17 mouse cellular contexts compared by ENCODE assay signal in genomic region chr8:121439351-121439750, GRCm38 (mm10).
DNase-seq lines count a peak whose midpoint lies in the region; ATAC-seq lines count a peak whose summit lies in the region.
"Had no signal": no experiment of that assay in that cellular context is flagged by ENCODE, and none has a peak within 500 bp of the region (broad histone marks: within the 10 kb centered on the region; RNA-seq: fewer than 3 reads in every experiment).

No protein-coding gene starts in this region.

- WGBS in neural tube, embryonic 11.5 days = 81% methylated on average over 4 of the region's 4 CpGs
- WGBS in neural tube, embryonic 15.5 days = 77% methylated on average over 4 of the region's 4 CpGs
- 74% methylated on average over 4 of the region's 4 CpGs for WGBS in limb, embryonic 10.5 days

- intact Hi-C loops in heart, postnatal 25 days (cut with DNase I) = no loop called here

- no peak overlapping the region for H3K9ac ChIP-seq in neural tube, embryonic 11.5 days (ENCODE audit: low read length)
- H3K9ac ChIP-seq in neural tube, embryonic 15.5 days (replicated peaks) = no peak overlapping the region
- H3K9ac ChIP-seq: forebrain, embryonic 12.5 days; heart, embryonic 15.5 days; hindbrain, embryonic 13.5 days; limb, embryonic 13.5 days had no signal

- H3K27ac ChIP-seq in neural tube, embryonic 11.5 days (ENCODE audit: low read depth, low read length) = no peak overlapping the region
- H3K27ac ChIP-seq in neural tube, embryonic 15.5 days (replicated peaks) = no peak overlapping the region
- H3K27ac ChIP-seq in limb, embryonic 10.5 days = peak overlapping the region; percentile 76
- H3K27ac ChIP-seq: forebrain, embryonic 12.5 days; heart, embryonic 15.5 days; hindbrain, embryonic 13.5 days; limb, embryonic 13.5 days had no signal

- H3K4me3 ChIP-seq in neural tube, embryonic 11.5 days (ENCODE audit: low read depth, low read length) = no peak overlapping the region
- no peak overlapping the region for H3K4me3 ChIP-seq in neural tube, embryonic 15.5 days (replicated peaks)
- no peak overlapping the region for H3K4me3 ChIP-seq in limb, embryonic 10.5 days
- H3K4me3 ChIP-seq: forebrain, embryonic 12.5 days; heart, embryonic 15.5 days; hindbrain, embryonic 13.5 days; limb, embryonic 13.5 days had no signal

- no peaks in the 10 kb centered on the region for H3K36me3 ChIP-seq in neural tube, embryonic 11.5 days (ENCODE audit: control insufficient read depth, insufficient read depth, low read length)
- H3K36me3 ChIP-seq in neural tube, embryonic 15.5 days = no peaks in the 10 kb centered on the region
- H3K36me3 ChIP-seq in limb, embryonic 10.5 days = no peaks in the 10 kb centered on the region
- H3K36me3 ChIP-seq: forebrain, embryonic 12.5 days; heart, embryonic 15.5 days; hindbrain, embryonic 13.5 days; limb, embryonic 13.5 days had no signal

- H3K4me1 ChIP-seq in neural tube, embryonic 11.5 days (ENCODE audit: control insufficient read depth, insufficient read depth, low read length) = no peaks in the 10 kb centered on the region
- H3K4me1 ChIP-seq in neural tube, embryonic 15.5 days = no peaks in the 10 kb centered on the region
- H3K4me1 ChIP-seq in limb, embryonic 10.5 days = peaks cover 34% of the 10 kb centered on the region
- H3K4me1 ChIP-seq: forebrain, embryonic 12.5 days had no signal

- H3K9me3 ChIP-seq in neural tube, embryonic 11.5 days (ENCODE audit: control insufficient read depth, low read length) = no peaks in the 10 kb centered on the region
- H3K9me3 ChIP-seq in neural tube, embryonic 15.5 days (replicated peaks) = no peaks in the 10 kb centered on the region
- no peaks in the 10 kb centered on the region for H3K9me3 ChIP-seq in limb, embryonic 10.5 days (replicated peaks)
- H3K9me3 ChIP-seq: forebrain, embryonic 12.5 days; heart, embryonic 15.5 days; hindbrain, embryonic 13.5 days; limb, embryonic 13.5 days had no signal

- DNase-seq in heart, adult 11 months = peak; percentile 95
- DNase-seq in heart, postnatal 25 days (ENCODE audit: low spot score) = no peak
- DNase-seq in neural tube, embryonic 11.5 days (ENCODE audit: low spot score) = peak; percentile 9
- peak; percentile 64 for DNase-seq in cerebellum, adult 9-10 months
- DNase-seq in limb, embryonic 10.5 days (ENCODE audit: low spot score) = no peak
- DNase-seq: lung, postnatal 10 days; right cerebral cortex, postnatal 25 days; thymus, postnatal 25 days had no signal

- H3K4me2 ChIP-seq in neural tube, embryonic 11.5 days (ENCODE audit: low read depth) = no peak overlapping the region
- no peak overlapping the region for H3K4me2 ChIP-seq in neural tube, embryonic 15.5 days
- H3K4me2 ChIP-seq: forebrain, embryonic 12.5 days; heart, embryonic 15.5 days; hindbrain, embryonic 13.5 days; limb, embryonic 13.5 days had no signal

- no peak for ATAC-seq in neural tube, embryonic 11.5 days (ENCODE audit: insufficient read depth, low FRiP score, low TSS enrichment)
- no peak for ATAC-seq in neural tube, embryonic 15.5 days (ENCODE audit: low FRiP score)
- no peak for ATAC-seq in inflammation-experienced regulatory T-cells, adult 6 months
- no peak for ATAC-seq in CD4-positive, CD25-positive, alpha-beta regulatory T cell, adult 4 months
- ATAC-seq: intestine, embryonic 16.5 days; midbrain, embryonic 16.5 days had no signal

- H3K27me3 ChIP-seq in neural tube, embryonic 11.5 days (ENCODE audit: control insufficient read depth, insufficient read depth, low read length) = no peaks in the 10 kb centered on the region
- H3K27me3 ChIP-seq in neural tube, embryonic 15.5 days (replicated peaks) = no peaks in the 10 kb centered on the region
- peaks cover 6% of the 10 kb centered on the region; the same call in 1 of the 2 replicates for H3K27me3 ChIP-seq in limb, embryonic 10.5 days (ENCODE audit: low read depth, poor library complexity, severe bottlenecking)
- H3K27me3 ChIP-seq: forebrain, embryonic 12.5 days; heart, embryonic 15.5 days had no signal

Comparison
In these comparisons a context has a peak if more than half of its experiments do, and no peak if none do; other contexts are left out.
1. DNase-seq: peak in heart, adult 11 months (single experiment), neural tube, embryonic 11.5 days (single experiment) and cerebellum, adult 9-10 months (single experiment); none in heart, postnatal 25 days (single experiment) and limb, embryonic 10.5 days (single experiment).